ENCODE assay signal across 8 mouse cellular contexts in genomic region chr2:80356656-80357231, GRCm38 (mm10). TPM values are rescaled to one million over a fixed set of nuclear protein-coding genes. Genes with fewer than 3 reads are reported as not detected.
DNase-seq lines count a peak whose midpoint lies in the region; ATAC-seq and TF ChIP-seq lines count a peak whose summit lies in the region.

No protein-coding gene starts in this region.

- no peak for TF ChIP-seq CTCF in bone marrow macrophage, adult 2 months (IDR thresholded peaks at IDR 0.05; ENCODE audit: low read depth, low read length)

- no peak for DNase-seq in kidney, adult 18-20 months
- DNase-seq in hindbrain, embryonic 11.5 days (ENCODE audit: low spot score) = peak; percentile 45
- DNase-seq in cerebellum, adult 9-10 months = no peak
- DNase-seq in layer of hippocampus, adult 8-10 months (ENCODE audit: low spot score in 2 of 2) = no peak

- H3K9ac ChIP-seq in kidney, embryonic 14.5 days (ENCODE audit: low read depth, low read length) = no peak overlapping the region
- H3K9ac ChIP-seq in hindbrain, embryonic 11.5 days (ENCODE audit: low read depth, low read length) = no peak overlapping the region
- no peak overlapping the region for H3K9ac ChIP-seq in midbrain, embryonic 16.5 days (ENCODE audit: low read depth, low read length)

- H3K27me3 ChIP-seq in kidney, embryonic 14.5 days (ENCODE audit: control insufficient read depth, insufficient read depth, low read length) = no peaks in the 10 kb centered on the region
- H3K27me3 ChIP-seq in hindbrain, embryonic 11.5 days (ENCODE audit: control insufficient read depth, insufficient read depth, low read length) = no peaks in the 10 kb centered on the region
- no peaks in the 10 kb centered on the region for H3K27me3 ChIP-seq in midbrain, embryonic 16.5 days (ENCODE audit: control insufficient read depth, insufficient read depth, low read depth, low read length)

- no peaks in the 10 kb centered on the region for H3K4me1 ChIP-seq in kidney, embryonic 14.5 days (ENCODE audit: control insufficient read depth, insufficient read depth, low read length)
- peaks cover 14% of the 10 kb centered on the region for H3K4me1 ChIP-seq in bone marrow macrophage, adult 2 months (ENCODE audit: control insufficient read depth, insufficient read depth, low read length)
- H3K4me1 ChIP-seq in hindbrain, embryonic 11.5 days (replicated peaks; ENCODE audit: control insufficient read depth, insufficient read depth, low read length) = no peaks in the 10 kb centered on the region
- no peaks in the 10 kb centered on the region for H3K4me1 ChIP-seq in midbrain, embryonic 16.5 days (ENCODE audit: control insufficient read depth, insufficient read depth, low read length)

- no peak overlapping the region for H3K4me2 ChIP-seq in kidney, embryonic 14.5 days (replicated peaks; ENCODE audit: low read depth, low read length)
- no peak overlapping the region for H3K4me2 ChIP-seq in hindbrain, embryonic 11.5 days (replicated peaks; ENCODE audit: low read depth, low read length)
- H3K4me2 ChIP-seq in midbrain, embryonic 16.5 days (ENCODE audit: low read length) = no peak overlapping the region

- no peak overlapping the region for H3K4me3 ChIP-seq in kidney, embryonic 14.5 days (ENCODE audit: low read length)
- no peak overlapping the region for H3K4me3 ChIP-seq in bone marrow macrophage, adult 2 months (ENCODE audit: insufficient read depth, low read length)
- H3K4me3 ChIP-seq in hindbrain, embryonic 11.5 days (ENCODE audit: low read depth, low read length) = no peak overlapping the region
- H3K4me3 ChIP-seq in midbrain, embryonic 16.5 days (ENCODE audit: low read depth, low read length) = no peak overlapping the region

- WGBS in kidney, embryonic 14.5 days = 51% methylated on average over 8 of the region's 8 CpGs
- whole genome bisulfite sequencing in hindbrain, embryonic 11.5 days = 63% methylated on average over 8 of the region's 8 CpGs
- WGBS in midbrain, embryonic 16.5 days = 62% methylated on average over 8 of the region's 8 CpGs

- H3K36me3 ChIP-seq in kidney, embryonic 14.5 days (ENCODE audit: control insufficient read depth, insufficient read depth, low read length) = peaks cover 30% of the 10 kb centered on the region
- peaks cover 2% of the 10 kb centered on the region; the same call in 1 of the 2 replicates for H3K36me3 ChIP-seq in hindbrain, embryonic 11.5 days (ENCODE audit: control insufficient read depth, insufficient read depth, low read length)
- H3K36me3 ChIP-seq in midbrain, embryonic 16.5 days (ENCODE audit: control insufficient read depth, insufficient read depth, low read length) = peaks cover 13% of the 10 kb centered on the region

- H3K9me3 ChIP-seq in kidney, embryonic 14.5 days (ENCODE audit: control insufficient read depth, low read length) = no peaks in the 10 kb centered on the region
- H3K9me3 ChIP-seq in hindbrain, embryonic 11.5 days (ENCODE audit: control insufficient read depth, low read length) = no peaks in the 10 kb centered on the region
- no peaks in the 10 kb centered on the region for H3K9me3 ChIP-seq in midbrain, embryonic 16.5 days (replicated peaks; ENCODE audit: control insufficient read depth, low read length, poor library complexity, severe bottlenecking)

- ATAC-seq in kidney, embryonic 14.5 days (ENCODE audit: low FRiP score, low TSS enrichment) = peak; percentile 43; the same call in 1 of the 2 replicates
- ATAC-seq in hindbrain, embryonic 11.5 days (ENCODE audit: low FRiP score) = peak; percentile 63; the same call in 1 of the 2 replicates
- peak; percentile 71; the same call in 1 of the 2 replicates for ATAC-seq in midbrain, embryonic 16.5 days
- no peak for ATAC-seq in monocyte, adult 5-6 weeks (replicated peaks; ENCODE audit: insufficient number of reproducible peaks, low FRiP score, low TSS enrichment, poor library complexity, severe bottlenecking)

- no peak overlapping the region for H3K27ac ChIP-seq in kidney, embryonic 14.5 days (ENCODE audit: low read depth, low read length)
- H3K27ac ChIP-seq in bone marrow macrophage, adult 2 months (ENCODE audit: insufficient read depth, low read depth, low read length) = peak overlapping the region; percentile 68
- H3K27ac ChIP-seq in hindbrain, embryonic 11.5 days (ENCODE audit: low read depth, low read length) = no peak overlapping the region
- no peak overlapping the region for H3K27ac ChIP-seq in midbrain, embryonic 16.5 days (ENCODE audit: low read length)

- no peak for TF ChIP-seq POLR2A in bone marrow macrophage, adult 2 months (IDR thresholded peaks at IDR 0.05; ENCODE audit: borderline replicate concordance, low read depth, low read length)

RNA-seq across cellular contexts. Expression of gene Dnajc10, which starts 41.5 kb away (rescaled TPM):
- 67.7 and 105 TPM in 2 replicates for polyA plus RNA-seq in kidney, embryonic 14.5 days (2014; fragmentation: Nextera tagmentation; extraction: Ambion mirVana)
- 41.0 and 44.0 TPM in 2 replicates for polyA plus RNA-seq in bone marrow macrophage, adult 2 months (2012; ENCODE audit: insufficient read depth, insufficient read length, missing spikeins)
- polyA plus RNA-seq in hindbrain, embryonic 11.5 days (2014; fragmentation: Nextera tagmentation; extraction: Ambion mirVana) = 84.5 and 97.9 TPM in 2 replicates
- 64.7 and 69.4 TPM in 2 replicates for polyA plus RNA-seq in midbrain, embryonic 16.5 days (2015; fragmentation: Nextera tagmentation; extraction: Ambion mirVana)
- total RNA-seq in monocyte, adult 5-6 weeks (2017) = 65.8 to 92.3 TPM (median 76.7 TPM) in 3 replicates
- total RNA-seq in layer of hippocampus, adult 8-10 months (2022) = 10 to 100 TPM; 60.3 to 65.4 (median 63.2) TPM
